Mouse (Mus musculus): ENCODE data around the gene Cyth1.
A peak's percentile ranks its signal among the peaks of the same experiment; 100 is the strongest.

DNA sequence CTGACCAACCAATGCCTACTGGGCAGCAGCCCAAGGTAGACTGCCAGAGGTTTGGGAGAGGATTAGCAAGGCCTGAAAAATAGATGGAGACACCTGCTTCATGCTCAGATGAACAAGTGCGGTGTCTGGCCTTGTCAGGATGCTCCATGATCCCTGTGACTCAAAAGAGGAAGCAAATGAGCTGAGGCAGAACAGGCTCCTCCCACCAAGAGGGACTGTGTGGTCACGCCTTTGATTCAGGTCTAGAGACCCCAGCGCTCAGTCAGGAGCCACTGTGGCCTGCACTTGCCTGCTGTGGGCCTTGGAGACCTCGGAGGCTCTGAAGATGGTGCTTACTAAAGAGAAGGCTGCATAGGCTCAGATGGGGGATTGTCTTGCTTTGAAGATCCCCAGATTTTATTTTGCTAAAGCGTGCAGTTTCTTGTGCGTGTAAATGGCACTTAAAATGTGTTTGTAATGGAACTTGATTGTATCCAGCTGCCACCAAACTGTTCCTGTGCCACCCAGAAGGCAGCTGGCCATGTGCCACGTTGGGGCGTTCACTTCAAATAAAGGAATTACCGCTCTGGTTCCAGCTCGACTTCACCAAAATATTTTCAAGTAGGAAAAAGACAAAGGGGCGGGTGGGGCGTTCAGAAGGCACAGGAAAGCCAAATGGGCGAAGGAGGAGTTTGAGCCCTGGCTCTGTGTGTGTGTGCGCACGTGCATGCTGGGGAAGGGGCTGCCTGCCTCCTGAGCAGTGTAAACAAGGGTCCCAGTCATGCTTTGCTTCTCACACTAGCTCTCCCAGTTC lies 6.0 kb upstream of the Cyth1 start:
- TF ChIP-seq MEF2A (IDR thresholded peaks at IDR 0.05; ENCODE audit: borderline replicate concordance, low read depth, low read length) = 0 out of 2 replicates have a peak, but pooled peaks have one; percentile 34
- no peak for TF ChIP-seq RAD21 (IDR thresholded peaks at IDR 0.05; ENCODE audit: low read depth, low read length)
- TF ChIP-seq USF1 (IDR thresholded peaks at IDR 0.05; ENCODE audit: low read depth, low read length) = no peak
- TF ChIP-seq ELF1 (IDR thresholded peaks at IDR 0.05; ENCODE audit: low read depth, low read length) = peak; percentile 26; the same call in 1 of the 2 replicates
- TF ChIP-seq POLR2A (IDR thresholded peaks at IDR 0.05; ENCODE audit: low read depth, low read length) = no peak
- peak; percentile 60 for TF ChIP-seq JUND (conservative IDR thresholded peaks at IDR 0.05; ENCODE audit: low read depth, low read length)
- TF ChIP-seq CTCF (conservative IDR thresholded peaks at IDR 0.05 in 1 of 2, IDR thresholded peaks at IDR 0.05 in 1 of 2; ENCODE audit: low read depth in 2 of 2, low read length in 2 of 2) = no peak
- no peak for TF ChIP-seq PAX5 (IDR thresholded peaks at IDR 0.05; ENCODE audit: low read length)
- peak; percentile 59 for TF ChIP-seq EP300 (IDR thresholded peaks at IDR 0.05; ENCODE audit: low read length)
- TF ChIP-seq CHD2 (IDR thresholded peaks at IDR 0.05; ENCODE audit: low read length) = no peak
- TF ChIP-seq ZC3H11A (IDR thresholded peaks at IDR 0.05; ENCODE audit: low read depth, low read length) = no peak
- no peak for TF ChIP-seq ZNF384 (IDR thresholded peaks at IDR 0.05; ENCODE audit: low read depth, low read length)
